Mouse (Mus musculus): ENCODE data around the gene Tmem107.

Tmem107 gene

GRCm38 (mm10) chr11:69059357-69059974, 11.1 kb upstream of the Tmem107 start, which contains the start of gene Borcs6:
TSS of gene Borcs6 (plus strand) at chr11:69059717.
- peak; percentile 88 to 94 for DNase-seq (ENCODE audit: low spot score in 2 of 2)

GRCm38 (mm10) chr11:69059975-69060411, 10.6 kb upstream of the Tmem107 start:
- no peak for DNase-seq (ENCODE audit: low spot score in 2 of 2)

- peak in 1 of 2 experiments; percentile 32 for DNase-seq (ENCODE audit: low spot score in 2 of 2)
These were observed 10.0 kb upstream of the Tmem107 start for GRCm38 (mm10) chr11:69060448-69061254.

- no peak for DNase-seq (ENCODE audit: low spot score in 2 of 2)
These were observed 9.2 kb upstream of the Tmem107 start for GRCm38 (mm10) chr11:69061255-69061912.

GRCm38 (mm10) chr11:69062194-69062760, 8.3 kb upstream of the Tmem107 start:
- peak; percentile 60 to 76 for DNase-seq (ENCODE audit: low spot score in 2 of 2)

- peak; percentile 97 to 98 for DNase-seq (ENCODE audit: low spot score in 2 of 2)
These were observed 7.8 kb upstream of the Tmem107 start for GRCm38 (mm10) chr11:69062761-69063224.

- DNase-seq (ENCODE audit: low spot score in 2 of 2), result peak; percentile 70 to 84
These were observed 7.0 kb upstream of the Tmem107 start for GRCm38 (mm10) chr11:69063413-69064201.

- no peak for DNase-seq (ENCODE audit: low spot score in 2 of 2)
These were observed 6.1 kb upstream of the Tmem107 start for GRCm38 (mm10) chr11:69064259-69065133.

- DNase-seq (ENCODE audit: low spot score in 2 of 2), result no peak
These were observed 5.1 kb upstream of the Tmem107 start for GRCm38 (mm10) chr11:69065394-69065925.

- DNase-seq (ENCODE audit: low spot score in 2 of 2), result no peak
These were observed 4.3 kb upstream of the Tmem107 start for GRCm38 (mm10) chr11:69066163-69066861.

GRCm38 (mm10) chr11:69066956-69067355, 3.6 kb upstream of the Tmem107 start:
- DNase-seq (ENCODE audit: low spot score in 2 of 2), result peak; percentile 83 to 88

GRCm38 (mm10) chr11:69067601-69068000, 3.0 kb upstream of the Tmem107 start:
- DNase-seq (ENCODE audit: low spot score in 2 of 2), result peak in 1 of 2 experiments; percentile 35

- no peak for DNase-seq (ENCODE audit: low spot score in 2 of 2)
These were observed 513 bp upstream of the Tmem107 start for GRCm38 (mm10) chr11:69070093-69070492.

- DNase-seq (ENCODE audit: low spot score in 2 of 2), result no peak
These were observed 656 bp downstream of the Tmem107 start for GRCm38 (mm10) chr11:69071262-69071661.

- no peak for DNase-seq (ENCODE audit: low spot score in 2 of 2)
These were observed 1.6 kb downstream of the Tmem107 start for GRCm38 (mm10) chr11:69072234-69072633.

GRCm38 (mm10) chr11:69072666-69073064, 2.1 kb downstream of the Tmem107 start:
- DNase-seq (ENCODE audit: low spot score in 2 of 2), result no peak

GRCm38 (mm10) chr11:69073065-69073888, 2.7 kb downstream of the Tmem107 start:
- peak; percentile 74 to 81 for DNase-seq (ENCODE audit: low spot score in 2 of 2)

All from urinary bladder, postnatal 36 days (tissue).